Mouse (Mus musculus) CH12.LX (cell line): Measurements from ENCODE around the gene Boc. TPM values are rescaled to one million over a fixed set of nuclear protein-coding genes. Genes with fewer than 3 reads are reported as not detected.

Experiments
- DNase-seq: peaks from one replicate; pipeline ENCODE4 v3.0.0-alpha.2; 2013; ENCODE audit errors: extremely low read depth
- H3K27ac ChIP-seq: 2 replicates; pipeline ENCODE4 v1.5.1; 2012; ENCODE audit warnings: low read depth, mild to moderate bottlenecking, control low read depth, moderate library complexity; ENCODE audit not compliant: insufficient read depth
- H3K27me3 ChIP-seq: replicated peaks from 2 replicates; pipeline ENCODE3; 2012; ENCODE audit warnings: inconsistent platforms
- H3K36me3 ChIP-seq, 2 experiments: replicated peaks in 1 of 2; 2 replicates each; pipeline versions ENCODE3 to v1.6.1; 2012; ENCODE audit warnings: inconsistent platforms in 1 of 2, low read length in 1 of 2, mild to moderate bottlenecking in 1 of 2, mixed read lengths in 1 of 2, moderate library complexity in 1 of 2; ENCODE audit not compliant: control insufficient read depth in 1 of 2, insufficient read depth in 1 of 2
- H3K4me1 ChIP-seq, 2 experiments: 2 replicates each; pipeline ENCODE4 v1.6.1; 2012; ENCODE audit warnings: inconsistent platforms in 1 of 2, moderate library complexity in 1 of 2; ENCODE audit not compliant: insufficient read depth in 2 of 2, control insufficient read depth in 1 of 2
- H3K4me2 ChIP-seq: 2 replicates; pipeline ENCODE4 v1.6.1; 2012; ENCODE audit warnings: low read depth, mild to moderate bottlenecking, control low read depth; ENCODE audit not compliant: poor library complexity, insufficient read depth, severe bottlenecking
- H3K4me3 ChIP-seq, 3 experiments: fragments of 150-350 bp in 1 of 3; sonication (generic) in 1 of 3; replicated peaks in 1 of 3; 2 replicates each; pipeline versions ENCODE3 to v1.5.1; 2011 to 2012; ENCODE audit warnings: low read depth in 2 of 3, low read length in 2 of 3, mild to moderate bottlenecking in 2 of 3, moderate library complexity in 2 of 3, control low read depth in 1 of 3, improper control_type of control experiment in 1 of 3, inconsistent platforms in 1 of 3, mixed read lengths in 1 of 3; ENCODE audit not compliant: poor library complexity in 1 of 3
- H3K79me2 ChIP-seq: replicated peaks from 2 replicates; pipeline ENCODE4 v1.6.1; 2012; ENCODE audit warnings: mild to moderate bottlenecking, moderate library complexity; ENCODE audit not compliant: control insufficient read depth, poor library complexity, insufficient read depth, severe bottlenecking; ENCODE audit errors: extremely low read depth
- H3K9ac ChIP-seq: 2 replicates; pipeline ENCODE4 v1.6.1; 2012; ENCODE audit warnings: low read depth, mild to moderate bottlenecking, control low read depth, moderate library complexity; ENCODE audit not compliant: insufficient read depth
- H3K9me3 ChIP-seq: replicated peaks from 2 replicates; pipeline ENCODE3; 2012; ENCODE audit warnings: low read length, inconsistent platforms, mixed read lengths
- BHLHE40 ChIP-seq: IDR thresholded peaks from 2 replicates; pipeline ENCODE4 v1.6.1; 2011; ENCODE audit warnings: mild to moderate bottlenecking, low read depth, low read length, improper control_type of control experiment
- CHD1 ChIP-seq: IDR thresholded peaks from 2 replicates; pipeline ENCODE4 v1.6.1; 2012; ENCODE audit warnings: low read depth, low read length, improper control_type of control experiment, inconsistent platforms
- ELF1 ChIP-seq: IDR thresholded peaks from 2 replicates; pipeline ENCODE4 v1.6.1; 2014; ENCODE audit warnings: low read depth, mild to moderate bottlenecking, inconsistent platforms, low read length, improper control_type of control experiment
- EP300 ChIP-seq: IDR thresholded peaks from 2 replicates; pipeline ENCODE4 v1.6.1; 2011; ENCODE audit warnings: low read length, improper control_type of control experiment
- ETS1 ChIP-seq: conservative IDR thresholded peaks from 2 replicates; pipeline ENCODE4 v1.6.1; 2012; ENCODE audit warnings: low read depth, mild to moderate bottlenecking, inconsistent platforms, low read length, improper control_type of control experiment, moderate library complexity
- GABPA ChIP-seq: IDR thresholded peaks from 2 replicates; pipeline ENCODE4 v1.6.1; 2012; ENCODE audit warnings: low read depth, low read length, improper control_type of control experiment, inconsistent platforms; ENCODE audit not compliant: insufficient replicate concordance
- IRF4 ChIP-seq: IDR thresholded peaks from 2 replicates; pipeline ENCODE4 v1.6.1; 2014; ENCODE audit warnings: low read depth, mild to moderate bottlenecking, inconsistent platforms, low read length, improper control_type of control experiment
- JUND ChIP-seq: conservative IDR thresholded peaks from 2 replicates; pipeline ENCODE4 v1.6.1; 2011; ENCODE audit warnings: low read depth, low read length, improper control_type of control experiment
- KAT2A ChIP-seq: IDR thresholded peaks from 2 replicates; pipeline ENCODE4 v1.6.1; 2012; ENCODE audit warnings: low read length, improper control_type of control experiment, inconsistent platforms; ENCODE audit not compliant: insufficient replicate concordance
- MAFK ChIP-seq: IDR thresholded peaks from 2 replicates; pipeline ENCODE4 v1.6.1; 2011; ENCODE audit warnings: low read length, improper control_type of control experiment; ENCODE audit not compliant: insufficient replicate concordance
- NELFE ChIP-seq: IDR thresholded peaks from 2 replicates; pipeline ENCODE4 v1.6.1; 2011; ENCODE audit warnings: low read depth, low read length, improper control_type of control experiment
- NRF1 ChIP-seq: IDR thresholded peaks from 2 replicates; pipeline ENCODE4 v1.6.1; 2014; ENCODE audit warnings: low read depth, mild to moderate bottlenecking, inconsistent platforms, low read length, improper control_type of control experiment, moderate library complexity
- PAX5 ChIP-seq: IDR thresholded peaks from 2 replicates; pipeline ENCODE4 v1.6.1; 2012; ENCODE audit warnings: low read length, inconsistent platforms, mixed read lengths
- POLR2A ChIP-seq: IDR thresholded peaks from 2 replicates; pipeline ENCODE4 v1.6.1; 2011; ENCODE audit warnings: low read depth, mild to moderate bottlenecking, improper control_type of control experiment, low read length
- RAD21 ChIP-seq: IDR thresholded peaks from 2 replicates; pipeline ENCODE4 v1.6.1; 2011; ENCODE audit warnings: low read depth, mild to moderate bottlenecking, low read length, improper control_type of control experiment, moderate library complexity
- RCOR1 ChIP-seq: conservative IDR thresholded peaks from 2 replicates; pipeline ENCODE4 v1.6.1; 2012; ENCODE audit warnings: low read depth, mild to moderate bottlenecking, inconsistent platforms, low read length, improper control_type of control experiment
- TBP ChIP-seq: conservative IDR thresholded peaks from 2 replicates; pipeline ENCODE4 v1.6.1; 2011; ENCODE audit warnings: low read depth, low read length, improper control_type of control experiment
- TCF12 ChIP-seq: IDR thresholded peaks from 2 replicates; pipeline ENCODE4 v1.6.1; 2014; ENCODE audit warnings: low read depth, mild to moderate bottlenecking, inconsistent platforms, low read length, improper control_type of control experiment
- UBTF ChIP-seq: IDR thresholded peaks from 2 replicates; pipeline ENCODE4 v1.6.1; 2012; ENCODE audit warnings: low read depth, mild to moderate bottlenecking, inconsistent platforms, low read length, improper control_type of control experiment, moderate library complexity
- USF1 ChIP-seq: IDR thresholded peaks from 2 replicates; pipeline ENCODE4 v1.6.1; 2014; ENCODE audit warnings: low read depth, mild to moderate bottlenecking, inconsistent platforms, low read length, improper control_type of control experiment
- USF2 ChIP-seq: conservative IDR thresholded peaks from 2 replicates; pipeline ENCODE4 v1.6.1; 2011; ENCODE audit warnings: low read depth, low read length, improper control_type of control experiment
- ZC3H11A ChIP-seq: IDR thresholded peaks from 2 replicates; pipeline ENCODE4 v1.6.1; 2012; ENCODE audit warnings: low read depth, mild to moderate bottlenecking, inconsistent platforms, low read length, improper control_type of control experiment
- ZKSCAN1 ChIP-seq: IDR thresholded peaks from 2 replicates; pipeline ENCODE4 v1.6.1; 2012; ENCODE audit warnings: low read depth, inconsistent platforms, low read length, improper control_type of control experiment, borderline replicate concordance
- dilution Hi-C: fragments of 300-500 bp; cut with MboI; formaldehyde crosslinking; loops from 2 replicates; pipeline ENCODE4 v1.14.3; 2020; ENCODE audit warnings: low sequenced_read_pairs; ENCODE audit not compliant: extremely low pct_unique_long_range_greater_than_20kb, extremely low pct_ligation_motif_present
- in situ Hi-C: fragments of 300-500 bp; cut with MboI; formaldehyde crosslinking; loops from 3 replicates; pipeline ENCODE4 v1.14.3; 2019; ENCODE audit warnings: low sequenced_read_pairs, low pct_ligation_motif_present, low pct_unique_long_range_greater_than_20kb, mixed read lengths
- polyA plus RNA-seq: library from polyadenylated mRNA; unstranded; fragments of >175 nt; gene quantifications from 2 replicates; pipeline ENCODE4 v1.2.1, GENCODE M21; 2012; ENCODE audit warnings: low read depth; ENCODE audit not compliant: insufficient read length
- total RNA-seq, 2 experiments: library from RNA; depleted of rRNA; stranded (reverse); fragments of 300-350 nt in 1 of 2; fragments of >200 nt in 1 of 2; gene quantifications; 2 replicates each; pipeline ENCODE4 v1.2.3; 2012 to 2014

Gene Boc
- total and polyA plus RNA-seq, 3 experiments: 0.25 to 1.5 (median 0.67) TPM

DNA sequence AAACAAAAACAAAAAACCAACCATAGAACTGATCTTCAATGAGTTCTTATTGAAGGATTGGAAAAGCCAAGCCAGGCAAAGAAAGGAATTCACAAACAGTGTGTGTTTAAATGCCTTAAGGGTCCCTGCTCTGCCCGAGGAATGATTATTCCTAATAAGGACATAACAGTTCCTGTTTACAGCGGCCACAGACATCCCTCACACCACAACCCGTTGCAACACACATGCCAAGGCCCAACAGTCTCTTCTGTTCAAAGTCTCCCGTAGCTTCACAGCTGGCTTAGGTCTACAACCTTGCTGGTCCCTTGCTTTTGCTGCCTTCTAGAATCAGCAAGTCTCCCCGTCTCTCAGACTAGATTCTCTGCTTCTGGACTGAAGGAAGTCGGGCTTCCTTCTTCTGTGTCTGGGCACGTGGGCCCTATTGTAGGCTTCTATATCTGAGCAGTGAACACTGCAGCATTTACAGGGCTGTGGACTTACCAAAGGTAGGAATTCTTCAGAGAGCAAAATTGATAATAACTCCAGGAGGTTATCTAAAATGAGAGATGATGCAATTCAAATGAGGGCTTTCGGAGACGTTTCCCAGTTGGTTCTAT lies 45.4 kb upstream of the Boc start:
- Histone ChIP-seq H3K4me2 (no peak overlapping the region), H3K79me2 (no peaks in the 10 kb centered on the region)
- TF ChIP-seq IRF4 (no peak), MAFK (no peak), ETS1 (no peak), GABPA (no peak), RAD21 (no peak), EP300 (no peak), RCOR1 (no peak), KAT2A (no peak), ZKSCAN1 (no peak), TBP (no peak), NELFE (no peak), USF2 (no peak), BHLHE40 (no peak)
- TF ChIP-seq, all 38 proteins: peak for 0
- H3K9ac ChIP-seq: no peak overlapping the region
- no peak overlapping the region for H3K27ac ChIP-seq
- no peak overlapping the region for H3K4me3 ChIP-seq
- in situ Hi-C loops (no loop called here), dilution Hi-C loops (no loop called here)
- no peaks in the 10 kb centered on the region for H3K36me3 ChIP-seq
- DNase-seq: no peak
- H3K27me3 ChIP-seq: no peaks in the 10 kb centered on the region
- H3K4me1 ChIP-seq: peaks cover 0 to 11% of the 10 kb centered on the region in 2 experiments; a peak in 2 of 4 replicates
- no peaks in the 10 kb centered on the region for H3K9me3 ChIP-seq

DNA sequence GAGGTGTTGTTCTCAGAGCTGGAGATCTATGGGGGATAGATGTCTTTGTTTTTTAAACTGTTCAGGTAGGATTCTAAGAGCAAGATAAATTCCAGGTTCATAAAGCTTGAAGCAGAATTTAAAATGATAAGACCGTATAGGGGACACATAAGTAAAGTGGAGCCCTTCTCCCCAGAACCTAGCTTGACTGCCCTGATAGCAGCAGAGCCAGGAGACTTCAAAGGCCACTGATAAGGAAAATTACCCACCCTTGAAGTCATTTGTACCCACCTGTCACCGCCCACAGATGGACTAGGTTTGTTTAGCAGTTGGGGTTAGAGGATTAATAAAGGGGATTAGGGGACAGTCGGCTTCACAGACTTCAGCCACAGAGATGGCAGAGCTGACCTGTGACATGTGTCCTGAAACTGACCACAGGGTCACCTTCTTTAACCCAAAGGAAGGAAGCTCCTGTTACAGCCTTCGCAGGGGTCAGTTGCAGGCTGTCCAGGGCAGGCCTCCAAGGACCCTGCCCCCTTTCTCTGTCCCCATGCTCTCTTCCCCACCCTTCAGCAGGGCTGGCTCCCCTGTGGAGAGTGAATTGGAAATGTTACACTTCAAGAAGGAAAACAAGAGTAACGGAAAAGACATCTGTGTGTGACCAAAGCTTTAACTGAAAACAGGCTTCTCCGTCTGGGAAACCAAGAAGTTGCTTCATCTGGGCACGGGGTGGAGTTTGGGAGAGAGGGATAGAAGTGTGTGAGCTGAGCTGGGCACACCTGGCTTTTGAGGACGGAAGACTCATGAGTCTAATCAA lies 43.5 kb upstream of the Boc start:
- H3K27ac ChIP-seq: no peak overlapping the region
- in situ Hi-C loops: no loop called here
- no peaks in the 10 kb centered on the region for H3K36me3 ChIP-seq
- H3K9me3 ChIP-seq: no peaks in the 10 kb centered on the region
- no peak overlapping the region for H3K4me3 ChIP-seq
- no peaks in the 10 kb centered on the region for H3K27me3 ChIP-seq
- H3K4me1 ChIP-seq: peaks cover 0 to 11% of the 10 kb centered on the region in 2 experiments; a peak in 2 of 4 replicates
- TF ChIP-seq GABPA: no peak
- no peak for TF ChIP-seq UBTF
- no peak for TF ChIP-seq PAX5
- TF ChIP-seq USF1: no peak
- no peak for TF ChIP-seq ZKSCAN1
- TF ChIP-seq JUND: no peak
- no peak for TF ChIP-seq ELF1
- TF ChIP-seq ZC3H11A: no peak
- no peak for TF ChIP-seq USF2
- no peak for TF ChIP-seq POLR2A
- TF ChIP-seq TCF12: no peak
- no peak for TF ChIP-seq CHD1
- no peak for TF ChIP-seq NRF1
- no peak overlapping the region for H3K4me2 ChIP-seq
- DNase-seq: no peak
- dilution Hi-C loops: no loop called here
- no peak overlapping the region for H3K9ac ChIP-seq
- H3K79me2 ChIP-seq: no peaks in the 10 kb centered on the region
